Mouse (Mus musculus) erythroblast, embryonic 14.5 days (primary cell): ENCODE measurements around the gene Rnase13. TPM values are rescaled to one million over a fixed set of nuclear protein-coding genes. Genes with fewer than 3 reads are reported as not detected.

Source experiments
- H3K27me3 ChIP-seq: 2 replicates; pipeline ENCODE4 v1.6.1; 2012; ENCODE audit warnings: inconsistent platforms; ENCODE audit not compliant: control insufficient read depth
- H3K36me3 ChIP-seq: 2 replicates; pipeline ENCODE4 v1.6.1; 2012; ENCODE audit warnings: mild to moderate bottlenecking, inconsistent platforms; ENCODE audit not compliant: control insufficient read depth
- H3K4me1 ChIP-seq: 2 replicates; pipeline ENCODE4 v1.6.1; 2012; ENCODE audit warnings: inconsistent platforms; ENCODE audit not compliant: control insufficient read depth
- H3K4me3 ChIP-seq: replicated peaks from 2 replicates; pipeline ENCODE3; 2012; ENCODE audit warnings: moderate library complexity, mild to moderate bottlenecking, inconsistent platforms
- H3K9me3 ChIP-seq: 2 replicates; pipeline ENCODE4 v1.6.1; 2012; ENCODE audit warnings: low read length, inconsistent platforms, mixed read lengths; ENCODE audit not compliant: control insufficient read depth
- GATA1 ChIP-seq: IDR thresholded peaks from 2 replicates; pipeline ENCODE4 v1.6.1; 2012; ENCODE audit warnings: low read length, inconsistent platforms, mixed read lengths
- TAL1 ChIP-seq: IDR thresholded peaks from 3 replicates; pipeline ENCODE4 v1.6.1; 2012; ENCODE audit warnings: low read length, inconsistent platforms, mixed read lengths
- polyA plus RNA-seq: library from polyadenylated mRNA; stranded (reverse); fragments of >175 nt; gene quantifications from 2 replicates; pipeline ENCODE4 v1.2.3, GENCODE M21; 2012

Rnase13 gene
- polyA plus RNA-seq, 1 experiment, result not detected

- Histone ChIP-seq H3K4me1 (peaks cover 8% of the 10 kb centered on the region), H3K27me3 (peaks cover 6% of the 10 kb centered on the region), H3K4me3 (no peak overlapping the region), H3K36me3 (no peaks in the 10 kb centered on the region; the same call in 1 of the 2 replicates), H3K9me3 (no peaks in the 10 kb centered on the region)
- TF ChIP-seq TAL1 (no peak), GATA1 (no peak)
Measured at GRCm38 (mm10) chr14:51902806-51903710, 19.5 kb downstream of the Rnase13 start.

GRCm38 (mm10) chr14:51899351-51899750 is 23.2 kb downstream of the Rnase13 start:
- TF ChIP-seq GATA1 (no peak), TAL1 (no peak)
- Histone ChIP-seq H3K4me1 (peaks cover 11% of the 10 kb centered on the region), H3K36me3 (no peaks in the 10 kb centered on the region), H3K27me3 (no peaks in the 10 kb centered on the region), H3K4me3 (no peak overlapping the region), H3K9me3 (no peaks in the 10 kb centered on the region)

GRCm38 (mm10) chr14:51896539-51897170 is 25.9 kb downstream of the Rnase13 start:
- no peaks in the 10 kb centered on the region for H3K27me3 ChIP-seq
- peaks cover 2% of the 10 kb centered on the region for H3K36me3 ChIP-seq
- H3K9me3 ChIP-seq, result no peaks in the 10 kb centered on the region
- peaks cover 25% of the 10 kb centered on the region for H3K4me1 ChIP-seq
- TF ChIP-seq TAL1, result no peak
- no peak for TF ChIP-seq GATA1
- no peak overlapping the region for H3K4me3 ChIP-seq

GRCm38 (mm10) chr14:51896019-51896418 is 26.6 kb downstream of the Rnase13 start:
- Histone ChIP-seq H3K4me1 (peaks cover 25% of the 10 kb centered on the region), H3K27me3 (no peaks in the 10 kb centered on the region), H3K9me3 (no peaks in the 10 kb centered on the region), H3K4me3 (no peak overlapping the region), H3K36me3 (peaks cover 9% of the 10 kb centered on the region)
- TF ChIP-seq GATA1, result no peak
- TF ChIP-seq TAL1, result no peak

- no peak for TF ChIP-seq TAL1
- no peak for TF ChIP-seq GATA1
- H3K27me3 ChIP-seq, result no peaks in the 10 kb centered on the region
Measured at GRCm38 (mm10) chr14:51895071-51895470, 27.5 kb downstream of the Rnase13 start.

GRCm38 (mm10) chr14:51893809-51894208 is 28.8 kb downstream of the Rnase13 start:
- Histone ChIP-seq H3K36me3 (peaks cover 29% of the 10 kb centered on the region), H3K4me1 (peaks cover 25% of the 10 kb centered on the region), H3K27me3 (no peaks in the 10 kb centered on the region), H3K4me3 (no peak overlapping the region), H3K9me3 (no peaks in the 10 kb centered on the region)
- TF ChIP-seq TAL1 (no peak), GATA1 (no peak)

More at GRCm38 (mm10) chr14:51895071-51895470, 27.5 kb downstream of the Rnase13 start:
- peaks cover 25% of the 10 kb centered on the region for H3K4me1 ChIP-seq
- H3K4me3 ChIP-seq, result no peak overlapping the region
- H3K9me3 ChIP-seq, result no peaks in the 10 kb centered on the region
- H3K36me3 ChIP-seq, result peaks cover 16% of the 10 kb centered on the region

- H3K4me1 ChIP-seq, result peaks cover 25% of the 10 kb centered on the region
- H3K27me3 ChIP-seq, result no peaks in the 10 kb centered on the region
- peaks cover 32% of the 10 kb centered on the region for H3K36me3 ChIP-seq
- H3K9me3 ChIP-seq, result no peaks in the 10 kb centered on the region
- TF ChIP-seq GATA1, result no peak
- no peak for TF ChIP-seq TAL1
- H3K4me3 ChIP-seq, result no peak overlapping the region
Measured at GRCm38 (mm10) chr14:51893094-51893794, 29.3 kb downstream of the Rnase13 start.

- H3K9me3 ChIP-seq, result no peaks in the 10 kb centered on the region
- TF ChIP-seq TAL1 (no peak), GATA1 (no peak)
- no peaks in the 10 kb centered on the region for H3K27me3 ChIP-seq
- H3K4me3 ChIP-seq, result no peak within 1 kb of the TSS
- peaks cover 25% of the 10 kb centered on the region for H3K4me1 ChIP-seq
- H3K36me3 ChIP-seq, result peaks cover 38% of the 10 kb centered on the region
Measured at GRCm38 (mm10) chr14:51892191-51892939, 30.2 kb downstream of the Rnase13 start, which contains the start of gene Slc39a2. Gene Slc39a2 (plus strand): TSS chr14:51892889.
